Mouse (Mus musculus): ENCODE results near the gene Pcsk5.

The Pcsk5 gene

GRCm38 (mm10) chr19:17837471-17837859 is at the start of gene Pcsk5:
Gene Pcsk5 (minus strand): TSS chr19:17837632.
- DNase-seq (ENCODE audit: extremely low spot score, low spot score) = no peak

- no peak for DNase-seq (ENCODE audit: extremely low spot score, low spot score)
Measured at GRCm38 (mm10) chr19:17875804-17876203, 38.4 kb upstream of the Pcsk5 start.

GRCm38 (mm10) chr19:17874388-17874787 is 37.0 kb upstream of the Pcsk5 start:
- no peak for DNase-seq (ENCODE audit: extremely low spot score, low spot score)

GRCm38 (mm10) chr19:17873755-17874154 is 36.3 kb upstream of the Pcsk5 start:
- DNase-seq (ENCODE audit: extremely low spot score, low spot score) = no peak

- DNase-seq (ENCODE audit: extremely low spot score, low spot score) = no peak
Measured at GRCm38 (mm10) chr19:17866317-17866891, 29.0 kb upstream of the Pcsk5 start.

- DNase-seq (ENCODE audit: extremely low spot score, low spot score) = no peak
Measured at GRCm38 (mm10) chr19:17860351-17861014, 23.1 kb upstream of the Pcsk5 start.

- DNase-seq (ENCODE audit: extremely low spot score, low spot score) = no peak
Measured at GRCm38 (mm10) chr19:17856741-17857140, 19.3 kb upstream of the Pcsk5 start.

GRCm38 (mm10) chr19:17848417-17848816 is 11.0 kb upstream of the Pcsk5 start:
- no peak for DNase-seq (ENCODE audit: extremely low spot score, low spot score)

GRCm38 (mm10) chr19:17845967-17846366 is 8.5 kb upstream of the Pcsk5 start:
- no peak for DNase-seq (ENCODE audit: extremely low spot score, low spot score)

GRCm38 (mm10) chr19:17841586-17841985 is 4.2 kb upstream of the Pcsk5 start:
- DNase-seq (ENCODE audit: extremely low spot score, low spot score) = no peak

- no peak for DNase-seq (ENCODE audit: extremely low spot score, low spot score)
Measured at GRCm38 (mm10) chr19:17839856-17840255, 2.4 kb upstream of the Pcsk5 start.

- peak; percentile 87 for DNase-seq (ENCODE audit: extremely low spot score, low spot score)
Measured at GRCm38 (mm10) chr19:17836566-17837470, 614 bp downstream of the Pcsk5 start.

- peak; percentile 58 for DNase-seq (ENCODE audit: extremely low spot score, low spot score)
Measured at GRCm38 (mm10) chr19:17835681-17836565, 1.5 kb downstream of the Pcsk5 start.

- no peak for DNase-seq (ENCODE audit: extremely low spot score, low spot score)
Measured at GRCm38 (mm10) chr19:17834894-17835293, 2.5 kb downstream of the Pcsk5 start.

GRCm38 (mm10) chr19:17831376-17831775 is 6.1 kb downstream of the Pcsk5 start:
- no peak for DNase-seq (ENCODE audit: extremely low spot score, low spot score)

GRCm38 (mm10) chr19:17828414-17828813 is 9.0 kb downstream of the Pcsk5 start:
- no peak for DNase-seq (ENCODE audit: extremely low spot score, low spot score)

- DNase-seq (ENCODE audit: extremely low spot score, low spot score) = no peak
Measured at GRCm38 (mm10) chr19:17826694-17827093, 10.7 kb downstream of the Pcsk5 start.

- no peak for DNase-seq (ENCODE audit: extremely low spot score, low spot score)
Measured at GRCm38 (mm10) chr19:17820046-17820445, 17.4 kb downstream of the Pcsk5 start.

GRCm38 (mm10) chr19:17819081-17819480 is 18.4 kb downstream of the Pcsk5 start:
- no peak for DNase-seq (ENCODE audit: extremely low spot score, low spot score)

GRCm38 (mm10) chr19:17815062-17815461 is 22.4 kb downstream of the Pcsk5 start:
- DNase-seq (ENCODE audit: extremely low spot score, low spot score) = no peak

- no peak for DNase-seq (ENCODE audit: extremely low spot score, low spot score)
Measured at GRCm38 (mm10) chr19:17813449-17813990, 23.9 kb downstream of the Pcsk5 start.

All from neural tube, embryonic 10.5 days (tissue).